Mouse (Mus musculus): ENCODE measurements at regions not wholly inside any gene's neighbourhood (a gene's known extent, or its start where the extent isn't known, plus 50 kb on each side); places are given as distances from the start of the nearest gene placed in this dataset.

DNA sequence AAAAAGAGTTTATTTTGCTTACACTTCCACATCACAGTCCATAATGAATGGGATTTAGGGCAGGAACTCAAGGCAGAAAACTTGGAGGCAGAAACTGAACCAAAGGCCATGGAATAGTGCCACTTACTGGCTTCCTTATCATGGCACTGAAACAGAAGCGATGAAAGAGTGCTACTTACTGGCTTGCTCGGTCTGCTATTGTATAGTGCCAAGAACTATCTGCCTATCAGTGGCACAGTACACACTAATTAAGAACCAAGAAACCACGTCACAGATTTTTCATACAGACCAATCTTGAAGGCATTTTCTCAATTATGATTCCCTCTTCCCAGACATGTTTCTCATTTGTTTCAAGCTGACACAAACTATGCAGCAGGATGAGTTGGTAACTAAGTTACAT is 634.4 kb upstream of the B3galt2 start:
- intact Hi-C loops (cut with DNase I): no loop called here
- Histone ChIP-seq H3K27ac (no peak overlapping the region), H3K4me3 (no peak overlapping the region)
- no peak for TF ChIP-seq CTCF (IDR thresholded peaks at IDR 0.05)
- DNase-seq: no peak

GRCm38 (mm10) chr1:143019982-143020381 is 620.5 kb upstream of the B3galt2 start:
- no peak for TF ChIP-seq CTCF (IDR thresholded peaks at IDR 0.05)
- intact Hi-C loops (cut with DNase I): no loop called here
- Histone ChIP-seq H3K4me3 (no peak overlapping the region), H3K27ac (no peak overlapping the region)
- no peak for DNase-seq

DNA sequence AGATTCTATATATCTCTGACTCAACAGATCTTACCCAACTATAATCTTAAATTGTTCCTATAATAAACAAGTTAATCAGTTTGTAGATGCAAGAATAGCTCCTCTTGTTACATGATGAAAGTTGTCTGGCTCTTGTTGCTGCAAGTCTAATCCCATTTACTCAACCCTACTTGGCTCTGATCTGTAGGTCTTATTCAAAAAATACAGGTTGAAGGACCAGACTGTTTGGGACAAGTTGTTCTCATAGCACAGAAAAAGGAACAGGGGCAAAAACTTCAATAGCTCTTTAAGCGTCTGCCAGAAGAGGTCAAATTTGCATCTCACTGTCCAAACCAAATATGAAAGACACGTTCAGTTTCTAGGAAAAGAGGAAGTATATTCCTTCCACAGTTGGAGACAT is 587.3 kb upstream of the B3galt2 start:
- TF ChIP-seq CTCF (IDR thresholded peaks at IDR 0.05): no peak
- intact Hi-C loops (cut with DNase I): no loop called here
- H3K27ac ChIP-seq: no peak overlapping the region
- H3K4me3 ChIP-seq: no peak overlapping the region
- no peak for DNase-seq

DNA sequence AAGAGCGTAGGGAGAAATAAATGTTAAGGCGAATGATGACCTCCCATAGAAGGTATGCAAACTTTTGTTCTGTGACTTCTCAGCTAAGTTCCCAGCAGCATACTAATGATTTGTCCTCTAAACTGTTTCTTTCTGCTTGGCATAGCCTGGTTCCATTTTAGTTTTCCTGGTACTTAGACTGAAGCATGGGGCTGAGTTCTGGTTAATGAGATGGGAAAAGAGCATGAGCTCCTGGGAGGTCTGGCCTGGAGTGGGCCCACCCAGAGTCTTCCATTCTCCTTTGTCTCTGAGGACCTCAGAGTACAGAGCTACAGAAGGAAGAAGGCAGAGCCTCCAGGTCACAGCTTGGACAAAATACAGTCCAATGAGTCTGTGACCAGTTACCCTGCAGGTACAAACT is 586.9 kb upstream of the B3galt2 start:
- H3K27ac ChIP-seq: no peak overlapping the region
- no peak overlapping the region for H3K4me3 ChIP-seq
- intact Hi-C loops (cut with DNase I): no loop called here
- no peak for DNase-seq
- no peak for TF ChIP-seq CTCF (IDR thresholded peaks at IDR 0.05)

DNA sequence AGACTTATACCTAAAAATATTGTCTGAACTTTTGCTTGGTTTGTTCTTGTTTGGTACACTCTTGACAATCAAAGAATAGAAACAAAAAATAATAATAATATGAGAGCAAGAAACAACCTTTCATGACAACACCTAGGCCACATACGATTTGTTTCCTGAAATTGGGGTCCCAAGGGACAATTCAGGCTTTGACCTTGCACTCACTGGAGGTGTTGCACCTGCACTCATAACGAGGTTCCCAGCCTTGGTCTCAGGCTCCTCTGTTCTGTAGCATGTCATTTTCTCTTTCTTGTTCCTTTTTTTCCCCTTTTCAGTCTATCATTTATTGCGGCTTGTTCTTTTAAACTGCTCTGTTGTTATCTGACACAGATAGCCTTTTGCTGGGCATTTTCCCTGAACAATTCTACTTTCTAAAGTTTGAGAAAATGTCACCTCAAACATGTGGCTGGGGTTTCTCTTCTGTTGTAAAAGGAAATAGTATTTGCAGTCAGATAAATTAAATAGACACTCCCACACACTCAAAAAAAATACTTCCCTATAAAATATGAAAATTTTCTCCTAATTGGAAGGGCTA is 585.9 kb upstream of the B3galt2 start:
- no peak overlapping the region for H3K27ac ChIP-seq
- no peak for TF ChIP-seq CTCF (IDR thresholded peaks at IDR 0.05)
- intact Hi-C loops (cut with DNase I): no loop called here

GRCm38 (mm10) chr1:143060698-143061576 is 579.5 kb upstream of the B3galt2 start:
- Histone ChIP-seq H3K4me3 (no peak overlapping the region), H3K27ac (no peak overlapping the region)
- intact Hi-C loops (cut with DNase I): no loop called here
- DNase-seq: no peak
- no peak for TF ChIP-seq CTCF (IDR thresholded peaks at IDR 0.05)

More for the DNA sequence above, 585.9 kb upstream of the B3galt2 start:
- H3K4me3 ChIP-seq: no peak overlapping the region
- no peak for DNase-seq

DNA sequence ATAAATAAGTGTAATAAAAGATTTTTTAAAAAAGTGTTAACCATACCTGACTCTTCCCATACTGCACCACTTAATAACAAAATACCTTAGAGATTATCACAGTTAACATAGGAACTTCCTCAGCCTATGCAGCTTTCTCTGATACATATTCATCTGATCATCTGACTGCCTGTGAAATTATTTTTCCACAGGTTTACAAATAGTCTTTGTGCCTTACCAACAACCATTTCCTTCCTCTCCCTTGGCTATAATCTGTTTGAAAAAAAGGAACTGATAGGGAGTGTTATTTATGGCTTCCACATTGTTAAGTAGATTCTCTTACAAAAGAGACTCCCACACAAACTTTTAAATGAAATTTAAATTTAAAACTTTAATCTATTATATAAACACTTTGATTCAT is 575.0 kb upstream of the B3galt2 start:
- Histone ChIP-seq H3K4me3 (no peak overlapping the region), H3K27ac (no peak overlapping the region)
- TF ChIP-seq CTCF (IDR thresholded peaks at IDR 0.05): no peak
- no peak for DNase-seq
- intact Hi-C loops (cut with DNase I): no loop called here

- intact Hi-C loops (cut with DNase I): no loop called here
- H3K4me3 ChIP-seq: no peak overlapping the region
- DNase-seq: no peak
These were observed 568.6 kb upstream of the B3galt2 start for GRCm38 (mm10) chr1:143071781-143072382.

DNA sequence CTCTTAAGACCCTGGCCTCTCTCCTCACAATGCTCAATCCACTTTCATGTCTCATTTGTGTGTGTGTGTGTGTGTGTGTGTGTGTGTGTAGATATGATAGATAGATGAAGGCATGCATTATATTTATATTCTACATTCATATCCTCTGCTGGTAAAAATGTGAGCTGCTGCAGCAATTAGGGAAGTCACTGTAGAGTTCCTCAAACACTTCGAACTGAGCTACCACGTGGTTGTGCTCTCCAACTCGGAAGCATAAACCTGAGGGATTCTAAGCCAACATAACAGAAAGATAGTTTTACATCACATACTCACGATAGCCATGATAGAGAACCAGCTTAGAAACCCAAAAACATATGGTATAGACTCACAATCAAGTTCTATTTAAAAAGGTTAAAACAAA is 565.5 kb upstream of the B3galt2 start:
- no peak for DNase-seq
- H3K27ac ChIP-seq: no peak overlapping the region
- no peak overlapping the region for H3K4me3 ChIP-seq
- intact Hi-C loops (cut with DNase I): no loop called here
- no peak for TF ChIP-seq CTCF (IDR thresholded peaks at IDR 0.05)

More at GRCm38 (mm10) chr1:143071781-143072382, 568.6 kb upstream of the B3galt2 start:
- no peak for TF ChIP-seq CTCF (IDR thresholded peaks at IDR 0.05)
- H3K27ac ChIP-seq: no peak overlapping the region

GRCm38 (mm10) chr1:143080441-143080840 is 560.0 kb upstream of the B3galt2 start:
- Histone ChIP-seq H3K27ac (no peak overlapping the region), H3K4me3 (no peak overlapping the region)
- intact Hi-C loops (cut with DNase I): no loop called here
- no peak for DNase-seq
- TF ChIP-seq CTCF (IDR thresholded peaks at IDR 0.05): no peak

- TF ChIP-seq CTCF (IDR thresholded peaks at IDR 0.05): no peak
- no peak overlapping the region for H3K4me3 ChIP-seq
- DNase-seq: no peak
- intact Hi-C loops (cut with DNase I): no loop called here
- no peak overlapping the region for H3K27ac ChIP-seq
These were observed 543.6 kb upstream of the B3galt2 start for GRCm38 (mm10) chr1:143096904-143097303.

DNA sequence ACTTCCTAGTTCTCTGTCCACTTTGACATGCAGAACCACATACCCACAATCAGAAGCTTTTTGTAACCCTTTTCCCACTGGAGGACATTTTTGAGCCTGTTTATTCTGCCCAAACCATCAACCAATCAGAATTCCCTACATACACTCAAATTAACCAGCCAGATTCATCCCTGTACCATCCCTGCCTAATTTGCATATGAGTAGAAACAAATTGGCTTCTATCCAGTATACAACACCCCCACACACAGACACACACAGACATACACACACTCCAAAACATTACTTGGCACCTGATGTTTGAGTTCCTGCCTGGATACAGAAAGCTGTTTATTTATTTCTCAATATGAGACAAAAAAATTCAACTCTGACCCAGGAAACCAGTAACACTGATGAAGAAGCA is 542.2 kb upstream of the B3galt2 start:
- no peak for TF ChIP-seq CTCF (IDR thresholded peaks at IDR 0.05)
- Histone ChIP-seq H3K4me3 (no peak overlapping the region), H3K27ac (no peak overlapping the region)
- no peak for DNase-seq
- intact Hi-C loops (cut with DNase I): no loop called here

- no peak for DNase-seq
- intact Hi-C loops (cut with DNase I): no loop called here
- Histone ChIP-seq H3K27ac (no peak overlapping the region), H3K4me3 (no peak overlapping the region)
- no peak for TF ChIP-seq CTCF (IDR thresholded peaks at IDR 0.05)
These were observed 518.3 kb upstream of the B3galt2 start for GRCm38 (mm10) chr1:143122185-143122584.
